Mouse (Mus musculus) left cerebral cortex, postnatal 10 days (tissue): Measurements from ENCODE around the gene Spib. TPM values are rescaled to one million over a fixed set of nuclear protein-coding genes. Genes with fewer than 3 reads are reported as not detected.

ENCODE experiments used
- DNase-seq, 2 experiments: peaks; one replicate each; pipeline ENCODE4 v3.0.0; 2021 to 2022; ENCODE audit warnings: low spot score in 2 of 2, mixed read lengths in 1 of 2; ENCODE audit errors: extremely low spot score in 1 of 2
- intact Hi-C: fragments of 180-260 bp; cut with DNase I; formaldehyde crosslinking; loops from one replicate; pipeline ENCODE4 v1.15.1; 2025
- total RNA-seq, 2 experiments: library from RNA; stranded (reverse); gene quantifications; 2 replicates each; pipeline ENCODE4 v1.2.3; 2021

The Spib gene
- total RNA-seq, 2 experiments from 2014 or later: 0.13 TPM; not detected in 1

DNA sequence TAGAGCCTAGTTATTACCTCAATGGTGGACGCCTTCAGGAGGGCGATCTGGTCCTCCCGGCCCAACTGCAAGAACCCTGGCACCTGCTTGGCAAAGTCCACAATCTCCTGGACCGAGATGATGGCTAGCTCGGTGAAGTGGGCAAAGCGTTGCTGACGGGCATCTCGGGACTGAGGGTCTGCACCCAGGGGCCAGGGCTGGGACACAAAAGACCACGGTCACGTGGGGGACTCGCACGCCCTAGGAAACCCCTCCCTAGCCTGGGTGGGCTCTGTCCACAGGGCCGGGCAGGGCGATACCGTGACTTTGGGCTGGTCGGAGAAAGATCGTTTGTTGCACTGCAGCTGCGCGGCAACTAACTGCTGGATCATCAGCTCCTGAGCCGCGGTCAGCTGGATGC is 19.4 kb upstream of the Spib start:
- intact Hi-C loops: loop anchor here (5.0 to 10.0 kb wide), 2 partner anchors 54 to 176 kb away; partner anchors contain the start of genes Emc10 and Fam71e1

DNA sequence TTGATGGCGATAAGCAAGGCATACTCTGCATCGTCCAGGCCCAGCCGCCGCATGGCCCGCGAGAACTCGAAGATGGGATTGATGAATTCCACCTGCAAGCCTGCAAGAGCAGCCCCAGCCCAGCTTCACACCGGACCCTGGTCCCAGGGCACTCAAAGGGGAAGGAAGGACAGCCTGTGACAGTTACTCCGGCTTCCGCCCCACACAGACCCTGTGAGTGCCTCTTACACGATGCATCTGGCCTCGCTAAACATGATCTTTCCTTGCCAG is 18.5 kb upstream of the Spib start:
- intact Hi-C loops: loop anchor here (5.0 to 10.0 kb wide), 2 partner anchors 53 to 176 kb away; partner anchors contain the start of genes Emc10 and Fam71e1
- DNase-seq: no peak

More for the DNA sequence above, 19.4 kb upstream of the Spib start:
- no peak for DNase-seq

DNA sequence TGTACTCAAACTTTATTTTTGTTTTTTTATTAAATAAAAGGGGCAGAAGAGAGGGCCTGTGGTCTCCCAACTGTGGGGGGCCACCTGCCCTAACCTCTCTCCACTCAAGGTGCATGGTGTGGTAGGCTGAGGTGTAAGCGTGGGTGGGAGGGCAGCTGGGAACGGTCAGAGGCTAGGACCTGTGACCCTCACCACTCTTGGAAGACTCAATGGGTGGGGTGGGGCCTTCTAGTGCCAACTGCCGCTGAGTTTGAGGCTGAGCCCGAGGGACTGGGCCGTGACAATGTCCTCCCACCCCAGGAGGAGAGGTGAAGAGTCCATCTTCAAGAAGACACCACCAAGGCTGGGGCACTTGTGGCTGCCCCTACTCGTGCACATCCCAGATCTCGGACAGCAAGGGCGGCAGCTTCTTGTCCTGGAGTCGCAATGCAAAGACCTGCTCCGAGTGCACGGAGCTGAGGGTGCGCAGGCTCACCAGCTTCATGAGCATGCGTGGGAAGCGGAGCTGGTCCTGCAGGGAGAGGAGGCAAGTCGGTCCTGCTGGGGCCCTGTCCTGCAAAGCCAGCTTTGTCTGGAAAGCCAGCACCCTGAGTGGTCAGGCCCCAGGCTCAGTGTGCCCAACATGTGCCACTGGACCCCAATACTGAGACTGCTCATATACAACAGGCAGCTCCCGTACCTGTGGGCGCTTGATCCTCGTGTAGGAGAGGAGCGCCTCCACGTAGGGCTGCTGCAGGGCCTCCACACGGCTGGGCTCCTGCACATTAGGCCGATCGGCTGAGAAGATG is 17.9 kb upstream of the Spib start:
- intact Hi-C loops: loop anchor here (5.0 to 10.0 kb wide), 2 partner anchors 53 to 175 kb away; partner anchors contain the start of genes Emc10 and Fam71e1
- DNase-seq: no peak

DNA sequence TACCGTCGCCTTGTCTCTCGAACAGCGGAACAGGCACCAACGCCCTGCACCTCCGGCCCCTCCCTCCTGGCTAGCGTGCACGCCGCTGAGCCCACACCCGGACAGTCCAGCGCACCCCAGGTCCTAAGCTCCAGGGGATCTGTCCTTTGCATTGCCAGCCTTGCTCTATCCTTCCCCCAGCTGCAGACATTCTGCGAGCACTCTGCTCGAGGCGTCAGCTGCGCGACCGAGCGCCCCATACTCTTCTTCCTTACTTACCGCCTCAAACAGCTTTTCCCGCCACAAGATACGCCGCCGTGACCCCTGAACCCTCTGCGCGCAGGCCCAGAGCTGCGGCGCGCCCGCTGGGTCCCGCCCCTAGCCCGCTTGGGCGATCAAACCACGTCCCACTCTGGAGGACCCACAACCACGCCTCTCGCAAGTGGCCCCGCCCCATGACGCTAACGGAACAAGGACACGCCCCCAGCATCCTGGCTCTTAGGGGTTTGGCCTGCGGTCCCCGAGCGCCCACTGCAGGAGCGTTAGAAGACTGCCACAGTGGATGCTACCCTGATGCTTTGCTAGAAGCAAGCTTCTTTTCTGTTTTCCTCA is 16.7 kb upstream of the Spib start, which contains the start of gene Pold1:
TSS of gene Pold1 (minus strand) at position 353 of the 591 bp plus-strand sequence.
- intact Hi-C loops: no loop called here
- peak; percentile 98 to 100 for DNase-seq

DNA sequence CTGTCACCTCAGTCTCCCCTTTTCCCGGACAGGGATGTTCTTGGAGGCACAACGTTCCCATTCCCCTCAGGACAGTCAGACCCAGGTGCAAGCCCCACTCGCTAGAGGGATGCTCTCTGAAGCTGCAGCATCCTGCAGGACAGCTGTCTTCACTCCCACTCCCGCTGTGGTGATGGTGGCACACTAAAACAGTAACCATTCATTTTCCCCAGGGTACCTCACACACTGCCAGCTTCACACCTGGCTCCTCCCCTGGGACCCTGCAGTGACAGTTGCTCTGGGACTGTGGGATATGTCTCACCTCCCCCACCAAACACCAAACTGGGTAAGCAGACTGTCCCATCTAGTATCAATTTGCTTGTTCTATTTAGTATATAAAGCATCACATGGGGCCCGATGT is 15.9 kb upstream of the Spib start:
- intact Hi-C loops: no loop called here
- DNase-seq: no peak

DNA sequence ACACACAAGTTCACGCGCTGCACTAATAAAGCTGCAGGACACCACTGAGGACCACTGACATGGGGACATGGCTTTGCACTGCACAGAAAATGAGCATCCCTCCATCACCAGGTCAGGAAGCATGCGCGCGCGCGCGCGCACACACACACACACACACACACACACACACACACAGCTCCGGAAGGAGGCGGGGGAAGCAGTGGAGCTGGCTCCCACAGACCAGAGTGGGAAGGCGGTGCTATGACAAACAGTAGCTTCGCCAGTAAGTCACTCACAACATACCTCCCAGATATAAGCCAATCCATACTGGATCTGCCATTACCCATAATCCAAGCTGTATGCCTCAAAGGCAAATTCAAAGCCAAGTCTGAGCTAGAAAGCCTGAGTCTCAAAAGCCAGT is 15.2 kb upstream of the Spib start:
- no peak for DNase-seq
- intact Hi-C loops: no loop called here

DNA sequence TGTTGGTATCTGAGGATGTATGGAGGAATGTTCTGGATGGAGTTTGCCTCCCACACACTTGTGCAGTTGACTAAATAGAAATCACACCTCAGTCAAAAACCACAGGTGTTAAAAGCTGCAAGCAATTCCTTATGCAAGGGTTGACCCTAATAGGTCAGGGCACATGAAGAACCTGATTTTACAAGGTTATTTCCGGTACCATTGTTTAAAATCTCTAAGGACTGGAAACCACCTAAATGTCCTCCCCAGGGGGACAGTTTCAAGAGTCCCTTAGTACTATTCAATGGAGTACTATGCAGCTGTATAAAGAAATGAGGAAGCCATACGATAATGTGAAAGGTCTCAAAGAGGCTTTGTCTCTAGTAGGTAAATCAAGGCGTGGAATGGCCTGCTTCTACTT is 14.4 kb upstream of the Spib start:
- no peak for DNase-seq
- intact Hi-C loops: no loop called here

DNA sequence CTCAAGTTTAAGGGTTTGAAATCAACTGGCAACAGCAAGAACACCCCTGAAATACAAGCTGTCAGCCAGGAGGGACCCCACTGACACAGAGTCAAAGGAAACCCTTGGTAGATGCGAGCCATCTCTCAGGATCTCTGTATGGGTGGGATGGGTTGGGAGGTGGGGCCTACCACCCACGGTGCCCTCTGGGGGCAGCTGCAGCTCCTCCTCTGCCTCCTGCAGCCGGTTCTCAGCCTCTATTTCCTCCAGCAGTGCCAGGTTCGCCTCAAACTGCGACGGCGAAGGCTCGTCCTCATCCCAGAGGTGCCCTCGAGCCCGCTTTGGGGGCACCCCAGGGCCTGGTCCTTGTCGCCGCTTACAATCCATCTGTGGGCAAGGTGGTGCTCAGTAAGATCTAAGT is 11.2 kb upstream of the Spib start:
- DNase-seq: no peak

DNA sequence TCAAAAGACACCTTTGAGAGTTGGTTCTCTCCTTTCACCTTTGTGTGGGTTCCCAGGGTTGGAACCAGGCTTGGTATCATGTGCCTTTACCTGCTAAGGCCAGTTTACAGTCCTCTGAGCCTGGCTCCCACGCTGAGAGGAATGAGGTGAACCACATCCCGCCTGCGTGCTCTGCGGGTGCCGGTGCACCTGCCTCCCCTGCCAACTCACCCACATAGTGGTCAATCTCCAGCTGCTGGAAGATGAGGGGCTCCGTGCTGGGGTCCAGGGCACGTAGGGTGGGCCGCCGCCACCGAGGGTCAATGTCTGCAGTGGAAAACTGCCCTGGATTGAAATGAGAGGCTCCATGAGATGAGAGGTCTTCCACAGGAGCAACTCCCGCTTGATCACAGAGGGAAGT is 10.7 kb upstream of the Spib start:
- intact Hi-C loops: no loop called here
- DNase-seq: no peak

More for the DNA sequence above, 11.2 kb upstream of the Spib start:
- intact Hi-C loops: no loop called here

DNA sequence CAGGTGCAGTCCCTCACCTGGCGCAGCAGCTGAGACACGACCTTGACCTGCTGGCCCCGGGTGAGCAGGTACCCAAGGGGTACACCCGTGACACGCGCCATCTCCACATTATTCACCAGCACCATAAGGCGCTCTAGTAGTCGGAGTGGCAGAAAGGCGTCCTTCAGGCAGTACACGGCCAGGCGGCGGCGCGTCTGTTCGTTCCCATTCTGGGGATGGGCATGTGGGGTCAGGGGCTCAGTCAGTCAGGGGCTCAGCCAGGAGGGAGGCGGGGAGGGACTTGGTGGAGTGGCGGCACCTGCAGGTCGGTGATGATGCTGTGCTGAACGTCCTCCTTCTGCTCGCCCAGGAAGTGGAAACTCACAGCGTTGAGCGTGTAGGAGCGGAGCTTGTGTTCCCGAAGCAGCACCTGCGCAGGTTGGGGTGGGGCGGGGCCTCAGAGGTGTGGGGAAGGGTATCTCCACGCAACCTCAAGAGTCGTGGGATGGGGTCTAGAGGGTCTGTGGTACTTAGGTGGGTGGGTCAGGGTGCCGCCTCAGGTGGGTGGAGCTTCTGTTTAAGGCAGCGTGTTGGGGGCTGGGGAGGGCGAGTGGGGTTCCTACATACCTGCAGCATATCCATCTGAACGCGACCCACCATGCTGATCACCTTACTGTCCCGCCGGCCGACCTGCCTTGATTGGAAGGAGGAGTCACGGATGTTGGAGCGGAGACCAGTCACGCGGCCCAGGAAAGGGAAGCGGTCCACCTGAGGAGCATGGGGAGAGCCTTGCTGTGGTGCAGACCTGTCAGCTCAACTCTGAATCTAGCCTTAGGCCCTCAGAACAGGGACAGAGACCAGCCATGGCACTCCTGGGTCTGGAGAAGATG is 7.1 kb upstream of the Spib start:
- intact Hi-C loops: no loop called here
- DNase-seq: no peak

DNA sequence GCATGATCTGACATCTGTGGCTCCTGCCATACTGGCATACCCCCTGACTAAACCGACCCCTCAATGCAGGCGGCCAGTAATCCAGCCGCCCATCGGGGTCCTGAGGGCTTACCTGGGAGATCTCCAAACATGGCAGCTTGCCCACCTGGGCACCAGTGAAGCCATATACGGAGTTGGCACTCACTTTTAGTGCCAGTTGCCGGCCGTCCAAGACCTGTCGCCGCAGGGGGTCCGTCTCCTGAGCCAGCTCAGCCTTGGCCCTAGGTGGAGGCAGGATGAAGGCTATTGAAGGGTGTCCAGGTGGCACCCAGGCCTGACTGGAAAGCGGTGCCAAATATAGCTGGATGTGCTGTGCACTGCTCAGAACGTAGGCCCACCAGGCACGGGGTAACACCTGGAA is 5.6 kb upstream of the Spib start:
- DNase-seq: no peak
- intact Hi-C loops: no loop called here

DNA sequence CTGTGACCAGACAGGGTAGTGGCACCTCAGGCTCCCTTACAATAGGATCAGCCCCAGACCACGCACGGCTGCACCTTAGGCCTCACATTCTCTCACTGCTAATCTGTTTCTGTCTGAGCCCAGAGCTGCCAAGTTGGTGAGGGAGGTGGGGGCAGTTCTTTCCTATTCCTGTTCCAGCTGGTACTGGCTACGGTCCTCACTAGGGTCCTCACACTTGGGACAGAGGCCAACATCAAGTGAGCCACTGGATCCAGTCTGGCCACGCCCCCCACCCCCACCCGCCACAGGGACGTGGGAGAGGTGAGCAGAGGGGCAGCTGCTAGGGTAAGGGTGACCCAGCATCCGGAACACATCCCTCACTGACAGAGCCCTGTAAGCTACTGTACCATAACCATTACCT is 5.1 kb upstream of the Spib start:
- DNase-seq: no peak
- intact Hi-C loops: no loop called here

DNA sequence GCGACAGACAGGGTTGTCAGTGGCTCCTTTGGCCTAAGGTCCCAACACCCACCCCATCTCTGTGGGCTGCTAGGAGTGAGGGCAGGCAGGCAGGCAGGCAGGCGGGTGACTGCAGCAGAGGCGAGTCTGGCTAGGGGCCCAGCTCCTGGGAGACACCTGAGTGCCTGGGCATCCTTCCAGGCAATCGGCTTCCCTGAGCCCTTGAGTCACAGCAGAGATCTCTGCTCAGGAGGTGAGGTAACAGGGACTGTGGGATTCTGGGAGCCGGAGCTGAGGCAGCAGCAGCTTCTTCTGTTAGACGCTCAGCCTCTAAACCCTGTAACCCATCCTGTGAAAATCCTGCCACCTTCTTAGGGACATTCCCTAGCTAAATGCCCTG is 4.7 kb upstream of the Spib start:
- intact Hi-C loops: no loop called here
- DNase-seq: no peak

DNA sequence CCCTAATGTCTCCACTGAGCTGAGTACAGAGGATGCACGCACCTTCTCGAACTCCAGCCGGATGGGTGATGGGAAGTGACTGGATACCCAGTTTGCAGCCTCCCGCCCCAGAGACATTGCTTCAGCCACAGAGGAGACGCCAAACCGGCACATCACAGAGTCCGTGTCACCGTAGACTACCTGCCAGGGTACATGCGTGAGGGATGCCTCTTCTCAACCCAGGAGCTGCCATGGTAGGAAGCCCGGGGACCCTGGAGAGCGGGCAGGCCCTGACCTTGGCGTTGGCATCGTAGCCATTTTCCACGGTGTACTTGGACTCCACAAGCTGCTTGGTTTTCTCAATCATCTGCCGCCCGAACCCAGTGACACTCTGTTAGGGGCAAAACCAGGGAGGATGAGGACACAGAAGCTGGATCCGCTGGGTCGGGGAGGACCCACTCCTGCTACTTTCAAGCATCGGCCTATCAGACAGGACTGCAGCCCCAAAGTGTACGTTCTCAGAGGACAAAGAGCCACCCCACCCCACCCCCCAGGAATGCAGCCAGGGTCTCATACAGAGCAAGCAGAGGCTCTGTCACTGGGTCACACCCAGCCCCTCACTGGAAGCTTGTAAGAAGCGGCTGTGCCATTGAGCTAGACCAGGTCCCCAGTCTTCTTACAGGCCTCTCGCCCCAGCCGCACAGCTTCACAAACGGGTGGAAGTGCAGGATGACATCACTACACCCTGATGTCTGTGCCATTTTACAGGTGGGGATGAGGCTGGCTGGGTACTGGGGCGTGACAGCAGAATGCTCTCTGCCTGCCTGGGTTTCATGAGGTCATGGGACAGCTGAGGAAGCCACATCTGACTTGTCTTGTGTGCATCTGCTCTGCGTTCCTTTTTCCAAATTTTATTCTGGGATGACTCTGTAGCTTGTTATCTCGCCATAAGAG is 4.1 kb upstream of the Spib start:
- intact Hi-C loops: no loop called here

DNA sequence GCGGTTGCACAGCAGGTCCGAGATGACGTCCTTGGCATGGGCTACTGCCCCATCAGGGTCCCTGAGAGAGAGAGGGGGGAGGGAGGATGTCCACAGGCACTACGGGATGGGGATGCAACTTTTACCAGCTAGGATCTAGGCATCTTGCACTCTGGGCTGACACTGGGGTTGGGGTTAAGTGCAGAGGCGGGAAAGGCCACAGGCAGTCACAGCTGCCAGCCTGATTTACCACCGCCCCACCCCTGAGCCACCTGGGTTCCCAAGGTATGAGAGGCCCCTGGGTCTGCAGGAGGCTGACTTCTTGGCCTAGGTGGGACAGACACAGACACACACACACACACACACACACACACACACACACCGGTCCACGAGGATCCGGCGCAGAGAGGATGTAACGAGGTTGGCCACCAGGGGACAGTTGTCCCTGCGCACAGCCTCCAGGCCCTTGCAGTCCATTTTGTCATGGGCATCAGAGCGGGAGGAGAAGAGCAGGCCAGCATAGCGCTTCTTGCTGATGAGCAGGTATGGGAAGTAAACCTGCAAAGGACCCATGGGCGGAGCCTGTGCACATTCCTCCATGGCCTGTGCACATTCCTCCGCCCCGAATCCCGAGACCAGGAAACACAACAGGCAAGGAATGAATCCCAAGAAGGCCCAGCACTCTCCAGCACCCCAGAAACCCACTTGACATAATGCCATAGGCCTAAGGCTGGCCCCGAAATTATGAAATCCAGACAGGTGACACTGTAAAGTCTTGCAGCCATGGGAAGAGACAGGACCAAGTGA is 3.0 kb upstream of the Spib start:
- intact Hi-C loops: no loop called here
- DNase-seq: no peak

More for the DNA sequence above, 4.1 kb upstream of the Spib start:
- DNase-seq: no peak

DNA sequence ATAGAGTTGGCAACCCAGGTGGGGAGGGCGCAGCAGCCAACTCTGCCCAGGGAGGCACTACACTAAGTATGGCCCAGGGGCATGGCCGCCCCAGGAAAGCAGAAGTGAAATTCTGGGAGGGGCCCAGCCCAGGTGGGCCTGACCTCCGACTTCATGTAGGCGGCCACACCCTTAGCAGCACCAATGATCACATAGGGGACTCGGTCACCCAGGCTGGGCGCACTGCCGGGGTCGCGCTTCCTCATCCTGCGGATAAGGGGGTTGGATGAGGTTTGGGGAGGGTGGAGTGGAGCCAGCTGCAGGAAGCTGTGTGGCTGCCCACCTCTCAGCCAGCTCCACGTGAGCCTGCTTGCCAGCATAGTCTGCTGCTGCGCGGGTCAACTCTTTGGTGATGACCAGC is 2.4 kb upstream of the Spib start:
- DNase-seq: no peak
- intact Hi-C loops: no loop called here

DNA sequence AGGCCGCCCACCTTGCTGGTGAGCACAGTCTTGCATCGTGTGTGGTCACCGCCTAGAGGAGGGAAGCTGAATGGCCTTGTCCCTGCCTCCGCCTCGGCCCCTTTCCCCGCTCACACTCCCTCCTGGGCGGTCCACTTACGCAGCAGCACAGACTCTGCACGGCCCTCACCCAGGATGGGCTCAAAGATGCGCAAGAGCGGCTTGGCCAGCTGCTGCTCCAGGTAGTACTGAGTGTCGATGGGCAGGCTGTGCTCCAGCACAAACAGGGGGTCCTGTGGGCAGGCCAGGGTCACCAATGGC is 1.8 kb upstream of the Spib start:
- no peak for DNase-seq
- intact Hi-C loops: no loop called here
